8 mouse cellular contexts compared by ENCODE assay signal in the genomic region with DNA sequence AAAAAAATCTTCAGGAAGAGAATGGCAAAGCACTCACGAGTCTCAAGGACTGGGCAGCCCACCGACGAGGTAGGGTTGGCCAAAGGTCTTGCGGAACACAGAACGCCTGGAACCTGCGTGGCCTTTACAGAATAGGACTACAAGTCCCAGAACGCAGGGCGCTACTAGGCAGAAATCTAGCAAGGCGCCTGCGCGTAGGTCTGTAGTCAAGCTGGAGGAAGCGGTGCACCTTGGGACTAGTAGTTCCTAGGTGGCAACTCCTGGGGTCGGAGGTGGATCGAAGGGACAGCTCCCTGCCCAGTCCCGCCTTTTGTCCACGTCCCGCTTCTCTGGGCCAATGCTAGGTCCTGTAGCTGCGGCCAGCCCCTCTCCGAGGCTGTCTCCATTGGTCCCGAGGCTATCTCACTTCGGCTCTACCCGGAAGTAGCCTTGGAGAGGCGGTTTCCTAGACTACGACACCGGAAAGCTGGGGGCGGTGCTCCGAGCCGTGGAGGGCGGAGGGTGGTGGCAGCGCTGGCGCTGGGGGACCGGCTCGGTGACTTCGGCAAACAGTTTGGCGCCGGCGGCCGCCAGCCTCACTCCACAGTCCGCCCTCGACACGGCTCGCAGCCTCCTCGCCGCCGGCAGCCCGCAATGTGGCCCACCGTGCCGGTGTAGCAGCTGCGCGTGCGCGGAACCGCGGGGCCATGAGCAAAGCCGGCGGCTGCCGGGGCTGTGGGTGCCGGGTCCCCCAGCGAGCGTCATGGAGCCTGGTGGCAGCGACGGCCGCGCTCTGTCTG. TPM values are rescaled to one million over a fixed set of nuclear protein-coding genes. Genes with fewer than 3 reads are reported as not detected.
DNase-seq lines count a peak whose midpoint lies in the region; ATAC-seq and TF ChIP-seq lines count a peak whose summit lies in the region.

TSS of gene Edem3 (plus strand) at position 491 of the 779 bp plus-strand sequence.

- no peaks in the 10 kb centered on the region for H3K27me3 ChIP-seq in MEL (ENCODE audit: control insufficient read depth in 1 of 2, insufficient read depth in 2 of 2, low read length in 2 of 2)
- no peaks in the 10 kb centered on the region for H3K27me3 ChIP-seq in cerebellum, adult 2 months (ENCODE audit: control insufficient read depth, insufficient read depth, low read length)
- H3K27me3 ChIP-seq in forebrain, postnatal 0 days (ENCODE audit: insufficient read depth, low read length), result no peaks in the 10 kb centered on the region
- no peaks in the 10 kb centered on the region for H3K27me3 ChIP-seq in lung, embryonic 15.5 days

- peaks cover 17% of the 10 kb centered on the region for H3K79me2 ChIP-seq in MEL (ENCODE audit: control insufficient read depth, insufficient read depth, low read length, poor library complexity)

- DNase-seq in MEL (ENCODE audit: low read depth, low spot score), result peak; percentile 99
- DNase-seq in cerebellum, adult 2 months, result peak; percentile 97 to 100
- DNase-seq in forebrain, postnatal 0 days, result peak; percentile 98
- peak; percentile 97 for DNase-seq in heart, postnatal 4 days
- DNase-seq in layer of hippocampus, adult 8-10 months (ENCODE audit: low spot score in 2 of 2), result peak; percentile 99
- DNase-seq in ovary, adult 18-20 months (ENCODE audit: low spot score), result peak; percentile 100
- DNase-seq in thymus, postnatal 0 days (ENCODE audit: low spot score), result peak; percentile 97

- H3K4me2 ChIP-seq in forebrain, postnatal 0 days (ENCODE audit: low read depth), result peak within 1 kb of the TSS; percentile 93
- H3K4me2 ChIP-seq in lung, embryonic 15.5 days, result peak within 1 kb of the TSS; percentile 92

- peak within 1 kb of the TSS; percentile 81 for H3K9ac ChIP-seq in MEL (ENCODE audit: control insufficient read depth, low read depth, low read length, poor library complexity, severe bottlenecking)
- peak within 1 kb of the TSS; percentile 61 for H3K9ac ChIP-seq in forebrain, postnatal 0 days
- peak within 1 kb of the TSS; percentile 53 for H3K9ac ChIP-seq in lung, embryonic 15.5 days

- WGBS in cerebellum, adult 2 months, result under 1% methylated on average over 64 of the region's 64 CpGs
- 2% methylated on average over 64 of the region's 64 CpGs for WGBS in forebrain, postnatal 0 days
- WGBS in lung, embryonic 15.5 days, result under 1% methylated on average over 64 of the region's 64 CpGs

- no peak for TF ChIP-seq CTCF in MEL (IDR thresholded peaks at IDR 0.05 in 2 of 3, conservative IDR thresholded peaks at IDR 0.05 in 1 of 3; ENCODE audit: control insufficient read depth in 1 of 3, insufficient read depth in 1 of 3, low read depth in 2 of 3, low read length in 3 of 3, poor library complexity in 1 of 3, severe bottlenecking in 1 of 3)
- no peak for TF ChIP-seq CTCF in cerebellum, adult 2 months (IDR thresholded peaks at IDR 0.05; ENCODE audit: borderline replicate concordance, insufficient read depth, low read depth, low read length)
- no peak for TF ChIP-seq CTCF in forebrain, postnatal 0 days (IDR thresholded peaks at IDR 0.05; ENCODE audit: low read depth)

- H3K36me3 ChIP-seq in MEL (ENCODE audit: control insufficient read depth in 1 of 2, insufficient read depth in 2 of 2, low read length in 2 of 2), result peaks cover 2 to 28% of the 10 kb centered on the region in 2 experiments; a peak in 3 of 4 replicates
- peaks cover 5% of the 10 kb centered on the region for H3K36me3 ChIP-seq in forebrain, postnatal 0 days (ENCODE audit: insufficient read depth)
- no peaks in the 10 kb centered on the region; the same call in 1 of the 2 replicates for H3K36me3 ChIP-seq in lung, embryonic 15.5 days

- TF ChIP-seq EP300 in MEL (IDR thresholded peaks at IDR 0.05; ENCODE audit: low read depth in 1 of 2, low read length in 2 of 2), result 0 out of 4 replicates have a peak, but pooled peaks of 1 of the 2 experiments have one; percentile 4

- ATAC-seq in forebrain, postnatal 0 days, result peak; percentile 99
- ATAC-seq in lung, embryonic 15.5 days (ENCODE audit: borderline replicate concordance, extremely low read depth, low FRiP score, low TSS enrichment), result peak; percentile 99

- peaks cover 9 to 16% of the 10 kb centered on the region in 2 experiments for H3K4me1 ChIP-seq in MEL (ENCODE audit: control insufficient read depth in 1 of 2, insufficient read depth in 2 of 2, low read length in 2 of 2)
- H3K4me1 ChIP-seq in cerebellum, adult 2 months (ENCODE audit: control insufficient read depth, insufficient read depth, low read length), result no peaks in the 10 kb centered on the region; the same call in 1 of the 2 replicates
- no peaks in the 10 kb centered on the region for H3K4me1 ChIP-seq in forebrain, postnatal 0 days (ENCODE audit: insufficient read depth)
- H3K4me1 ChIP-seq in lung, embryonic 15.5 days, result peaks cover 39% of the 10 kb centered on the region

- no peak for TF ChIP-seq RAD21 in MEL (IDR thresholded peaks at IDR 0.05; ENCODE audit: low read depth, low read length)

- H3K4me3 ChIP-seq in MEL (ENCODE audit: control insufficient read depth in 1 of 2, insufficient read depth in 1 of 2, low read depth in 2 of 2, low read length in 2 of 2), result peak within 1 kb of the TSS; percentile 77 to 81
- peak within 1 kb of the TSS; percentile 82 for H3K4me3 ChIP-seq in cerebellum, adult 2 months (replicated peaks; ENCODE audit: insufficient read depth, low read depth, low read length)
- H3K4me3 ChIP-seq in forebrain, postnatal 0 days (ENCODE audit: low read depth, low read length), result peak within 1 kb of the TSS; percentile 85
- H3K4me3 ChIP-seq in lung, embryonic 15.5 days, result peak within 1 kb of the TSS; percentile 88

- no peaks in the 10 kb centered on the region for H3K9me3 ChIP-seq in MEL (replicated peaks; ENCODE audit: insufficient read depth, low read length)
- H3K9me3 ChIP-seq in forebrain, postnatal 0 days (ENCODE audit: low read length), result no peaks in the 10 kb centered on the region
- no peaks in the 10 kb centered on the region for H3K9me3 ChIP-seq in lung, embryonic 15.5 days

- peak within 1 kb of the TSS; percentile 73 for H3K27ac ChIP-seq in MEL (ENCODE audit: control insufficient read depth, low read depth, low read length)
- peak within 1 kb of the TSS; percentile 14 for H3K27ac ChIP-seq in cerebellum, adult 2 months (ENCODE audit: insufficient read depth, low read length)
- peak within 1 kb of the TSS; percentile 80 for H3K27ac ChIP-seq in forebrain, postnatal 0 days (ENCODE audit: low read depth, low read length)
- peak within 1 kb of the TSS; percentile 81 for H3K27ac ChIP-seq in lung, embryonic 15.5 days

- peak; percentile 73 to 81 for TF ChIP-seq POLR2A in MEL (IDR thresholded peaks at IDR 0.05; ENCODE audit: control insufficient read depth in 1 of 2, insufficient read depth in 1 of 2, low read depth in 1 of 2, low read length in 2 of 2, poor library complexity in 1 of 2)
- peak; percentile 81 for TF ChIP-seq POLR2A in cerebellum, adult 2 months (IDR thresholded peaks at IDR 0.05; ENCODE audit: borderline replicate concordance, insufficient read depth, low read length)

TF ChIP-seq in MEL, 35 proteins besides CTCF, POLR2A, EP300 and RAD21 (continues in another document):
- TF ChIP-seq MYC (IDR thresholded peaks at IDR 0.05; ENCODE audit: low read depth, low read length), result peak; percentile 4; the same call in 1 of the 2 replicates
- no peak for TF ChIP-seq MEF2A (IDR thresholded peaks at IDR 0.05; ENCODE audit: extremely low read depth, insufficient replicate concordance, low read depth, low read length, poor library complexity, severe bottlenecking)
- peak; percentile 90 for TF ChIP-seq NRF1 (IDR thresholded peaks at IDR 0.05; ENCODE audit: insufficient read depth, low read depth, low read length, poor library complexity, severe bottlenecking)
- no peak for TF ChIP-seq SMC3 (IDR thresholded peaks at IDR 0.05; ENCODE audit: low read depth, low read length)
- TF ChIP-seq TAL1 (IDR thresholded peaks at IDR 0.05; ENCODE audit: low read length), result no peak
- TF ChIP-seq ZMIZ1 (IDR thresholded peaks at IDR 0.05; ENCODE audit: low read depth, low read length), result peak; percentile 78
- peak; percentile 99 for TF ChIP-seq ELF1 (IDR thresholded peaks at IDR 0.05; ENCODE audit: low read depth, low read length)
- TF ChIP-seq MYB (IDR thresholded peaks at IDR 0.05; ENCODE audit: low read depth, low read length), result no peak
- TF ChIP-seq POLR2AphosphoS5 (IDR thresholded peaks at IDR 0.05; ENCODE audit: borderline replicate concordance, low read depth, low read length), result no peak
- peak; percentile 79 for TF ChIP-seq POLR2AphosphoS2 (IDR thresholded peaks at IDR 0.05; ENCODE audit: low read length)
- no peak for TF ChIP-seq USF2 (IDR thresholded peaks at IDR 0.05; ENCODE audit: borderline replicate concordance in 1 of 2, insufficient read depth in 1 of 2, low read depth in 1 of 2, low read length in 2 of 2)
- no peak for TF ChIP-seq ZKSCAN1 (IDR thresholded peaks at IDR 0.05; ENCODE audit: low read depth, low read length)
- TF ChIP-seq TBP (IDR thresholded peaks at IDR 0.05; ENCODE audit: low read depth, low read length), result peak; percentile 62; the same call in 1 of the 2 replicates
- TF ChIP-seq JUND (IDR thresholded peaks at IDR 0.05; ENCODE audit: low read depth, low read length), result no peak
- peak; percentile 71; the same call in 1 of the 2 replicates for TF ChIP-seq MAZ (IDR thresholded peaks at IDR 0.05; ENCODE audit: low read depth, low read length)
- TF ChIP-seq USF1 (IDR thresholded peaks at IDR 0.05; ENCODE audit: low read depth, low read length), result no peak; the same call in 1 of the 2 replicates
- peak; percentile 34; the same call in 1 of the 2 replicates for TF ChIP-seq ETS1 (IDR thresholded peaks at IDR 0.05; ENCODE audit: low read depth, low read length)
- peak; percentile 97 for TF ChIP-seq KAT2A (conservative IDR thresholded peaks at IDR 0.05; ENCODE audit: low read depth, low read length)
- peak; percentile 19; the same call in 1 of the 2 replicates for TF ChIP-seq MAX (IDR thresholded peaks at IDR 0.05; ENCODE audit: low read length)
- TF ChIP-seq BHLHE40 (IDR thresholded peaks at IDR 0.05; ENCODE audit: borderline replicate concordance, low read depth, low read length), result no peak
- TF ChIP-seq CHD1 (IDR thresholded peaks at IDR 0.05; ENCODE audit: low read depth, low read length), result no peak

RNA-seq across cellular contexts. Expression of gene Edem3, which starts in this region (rescaled TPM):
- total RNA-seq in MEL (2012; rRNA removed), result 13.4 and 15.6 TPM in 2 replicates
- polyA plus RNA-seq in MEL (2012; ENCODE audit: insufficient read depth in 1 of 2, insufficient read length in 2 of 2, low read depth in 1 of 2, low replicate concordance in 2 of 2, missing spikeins in 1 of 2), result 10 to 100 TPM in 1 of 2 experiments, not detected in 1; 11.6 TPM
- polyA plus RNA-seq in cerebellum, adult 2 months (2012; rRNA removed), result 19.9 and 21.3 TPM in 2 replicates
- 47.2 and 56.6 TPM in 2 replicates for total RNA-seq in forebrain, postnatal 0 days (2014; rRNA removed)
- polyA plus RNA-seq in forebrain, postnatal 0 days (2015; fragmentation: Nextera tagmentation; extraction: Ambion mirVana), result 7.3 and 11.0 TPM in 2 replicates
- 10 to 100 TPM; 21.8 to 24.2 TPM for total RNA-seq in heart, postnatal 4 days (2021)
- total RNA-seq in layer of hippocampus, adult 8-10 months (2022), result 10 to 100 TPM; 35.0 to 40.3 (median 36.6) TPM
- polyA plus RNA-seq in lung, embryonic 15.5 days (2015; fragmentation: Nextera tagmentation; extraction: Ambion mirVana), result 15.2 and 15.9 TPM in 2 replicates
- 5.5 and 6.4 TPM in 2 replicates for polyA plus RNA-seq in thymus, postnatal 0 days (2015; fragmentation: Nextera tagmentation; extraction: Ambion mirVana)

Comparison
In these comparisons a context has a peak if more than half of its experiments do, and no peak if none do; other contexts are left out.
1. Peak in every context shown above with its lines: DNase-seq, ATAC-seq, H3K4me3 ChIP-seq and H3K27ac ChIP-seq.
2. H3K27ac ChIP-seq: peak in every context shown above with its lines; median percentile 81 in lung, embryonic 15.5 days; 80 in forebrain, postnatal 0 days; 73 in MEL; 14 in cerebellum, adult 2 months.